Mouse (Mus musculus) hindbrain, embryonic 10.5 days (tissue): ENCODE data around the gene Echdc1. TPM values are rescaled to one million over a fixed set of nuclear protein-coding genes. Genes with fewer than 3 reads are reported as not detected.
A peak's percentile ranks its signal among the peaks of the same experiment; 100 is the strongest.
"Not testable (repeated sequence)": the region's sequence is repeated elsewhere in the genome, so short reads cannot be mapped to it uniquely, and the experiment has no call there.

ENCODE experiments used
- DNase-seq: peaks from one replicate; pipeline ENCODE4 v3.0.0-alpha.2; 2017; ENCODE audit warnings: low spot score
- H3K27ac ChIP-seq: fragments of 300-500 bp; sonication (generic); 2 replicates; pipeline ENCODE4 v1.5.1; 2016; ENCODE audit warnings: mild to moderate bottlenecking, moderate library complexity
- H3K27me3 ChIP-seq: fragments of 300-500 bp; sonication (generic); 2 replicates; pipeline ENCODE4 v1.6.1; 2016; ENCODE audit warnings: mild to moderate bottlenecking; ENCODE audit not compliant: poor library complexity, insufficient read depth, severe bottlenecking
- H3K36me3 ChIP-seq: fragments of 300-500 bp; sonication (generic); 2 replicates; pipeline ENCODE4 v1.6.1; 2016; ENCODE audit warnings: mild to moderate bottlenecking, moderate library complexity
- H3K4me1 ChIP-seq: fragments of 300-500 bp; sonication (generic); replicated peaks from 2 replicates; pipeline ENCODE4 v1.6.1; 2016; ENCODE audit warnings: mild to moderate bottlenecking
- H3K4me3 ChIP-seq: fragments of 300-500 bp; sonication (generic); 2 replicates; pipeline ENCODE4 v1.5.1; 2016; ENCODE audit warnings: mild to moderate bottlenecking, moderate library complexity
- H3K9me3 ChIP-seq: fragments of 300-500 bp; sonication (generic); 2 replicates; pipeline ENCODE4 v1.6.1; 2016; ENCODE audit warnings: mild to moderate bottlenecking, moderate library complexity
- WGBS: fragments of 180-500 bp; shearing (Covaris S2); methylation state at CpG from one replicate; pipeline ENCODE4 v1.1.7; 2016; 5-methylcytosine and 5-hydroxymethylcytosine counted together
- polyA plus RNA-seq: library from polyadenylated mRNA; unstranded; fragments of >200 nt; fragmentation: Nextera tagmentation; extraction: Ambion mirVana; gene quantifications from 2 replicates; pipeline ENCODE4 v1.2.1, GENCODE M21; 2016

Echdc1 gene
- polyA plus RNA-seq, 1 experiment from 2014 or later: 20.2 TPM

DNA sequence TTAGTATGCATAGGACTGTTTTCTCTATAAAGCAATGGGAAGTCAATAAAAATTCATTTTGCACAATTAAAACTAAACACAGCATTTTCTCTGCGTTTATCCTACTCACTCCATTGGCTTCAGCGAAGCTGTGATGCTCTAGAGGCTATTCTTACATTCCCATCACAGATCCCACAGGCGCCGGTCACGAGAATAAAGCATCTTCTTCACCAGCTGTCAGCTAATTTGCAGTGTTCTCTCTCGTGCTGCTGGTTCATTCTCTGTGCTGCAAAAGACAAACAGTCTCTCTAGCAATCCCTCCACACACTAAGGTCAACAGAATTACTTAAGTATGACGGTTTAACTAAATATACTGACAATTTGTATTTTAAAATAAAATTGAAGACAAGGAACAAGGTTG, 41.2 kb downstream of the Echdc1 start:
- Histone ChIP-seq H3K27me3 (no peaks in the 10 kb centered on the region), H3K36me3 (peaks cover 41% of the 10 kb centered on the region), H3K27ac (no peak overlapping the region), H3K4me3 (no peak overlapping the region), H3K9me3 (no peaks in the 10 kb centered on the region), H3K4me1 (no peaks in the 10 kb centered on the region)
- no peak for DNase-seq
- WGBS: 78% methylated on average over 7 of the region's 7 CpGs

DNA sequence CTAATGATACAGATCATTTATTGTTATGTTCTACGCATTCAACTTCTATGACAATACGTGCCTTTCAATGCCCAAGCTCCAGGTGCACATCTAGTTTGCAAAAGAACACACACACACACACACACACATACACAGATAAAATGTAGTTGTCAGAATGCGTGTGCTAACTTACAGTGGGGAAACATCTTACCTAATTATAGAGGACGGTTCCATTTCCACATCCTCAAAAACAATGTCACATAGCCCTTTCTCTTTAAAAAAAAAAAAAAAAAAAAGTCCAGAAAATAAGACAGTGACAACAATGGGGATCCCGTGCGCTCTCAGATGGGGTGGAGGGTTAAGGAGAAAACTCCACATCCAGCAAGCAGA, 48.1 kb downstream of the Echdc1 start:
- no peak for DNase-seq
- 6% methylated on average over 6 of the region's 6 CpGs for WGBS

DNA sequence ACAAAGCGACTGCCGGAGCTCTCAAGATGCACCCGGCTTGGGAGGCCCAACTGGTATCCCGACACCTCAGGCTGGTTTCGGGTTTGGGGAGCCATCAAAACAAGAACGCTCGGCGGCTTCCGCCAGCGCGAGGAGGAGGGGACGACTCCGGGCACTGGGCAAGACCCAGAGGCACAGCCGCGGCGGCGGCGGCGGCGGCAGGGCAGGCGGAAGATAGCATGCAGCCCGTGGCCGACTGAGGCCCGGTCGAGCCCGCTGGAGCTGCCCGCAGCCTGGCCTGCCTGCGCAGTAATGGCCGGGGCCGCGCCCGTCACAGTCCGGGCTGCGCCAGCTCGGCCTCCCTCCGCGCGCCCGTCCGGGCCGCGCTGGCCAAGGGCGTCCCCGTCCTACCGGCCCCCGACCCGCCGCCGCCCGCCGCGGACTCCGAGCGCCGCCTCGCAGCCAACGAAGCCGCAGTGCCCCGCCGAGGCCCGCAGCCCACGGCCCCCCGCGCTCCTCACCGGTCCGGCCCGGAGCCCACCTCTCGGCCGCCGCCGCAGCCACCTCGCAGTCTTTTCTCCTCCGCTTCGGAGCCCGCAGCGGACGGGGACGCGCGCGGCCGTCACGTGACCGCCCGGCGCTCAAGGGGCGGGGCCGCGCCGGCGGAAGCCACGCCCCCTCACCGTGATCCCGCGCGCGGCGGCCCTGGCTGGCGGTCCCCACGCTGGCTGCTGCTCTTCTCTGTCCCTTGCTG, 48.7 kb downstream of the Echdc1 start:
- H3K27me3 ChIP-seq: no peaks in the 10 kb centered on the region
- DNase-seq: peak; percentile 86
- H3K36me3 ChIP-seq: no peaks in the 10 kb centered on the region
- peaks cover 18% of the 10 kb centered on the region for H3K4me1 ChIP-seq
- H3K27ac ChIP-seq: peak overlapping the region; percentile 99
- H3K9me3 ChIP-seq: no peaks in the 10 kb centered on the region
- H3K4me3 ChIP-seq: peak overlapping the region; percentile 91
- WGBS: 1% methylated on average over 94 of the region's 100 CpGs

More for the DNA sequence above, 48.1 kb downstream of the Echdc1 start:
- Histone ChIP-seq H3K27ac (peak overlapping the region; percentile 99), H3K4me3 (peak overlapping the region; percentile 91), H3K9me3 (no peaks in the 10 kb centered on the region), H3K36me3 (no peaks in the 10 kb centered on the region), H3K4me1 (peaks cover 18% of the 10 kb centered on the region), H3K27me3 (no peaks in the 10 kb centered on the region)

DNA sequence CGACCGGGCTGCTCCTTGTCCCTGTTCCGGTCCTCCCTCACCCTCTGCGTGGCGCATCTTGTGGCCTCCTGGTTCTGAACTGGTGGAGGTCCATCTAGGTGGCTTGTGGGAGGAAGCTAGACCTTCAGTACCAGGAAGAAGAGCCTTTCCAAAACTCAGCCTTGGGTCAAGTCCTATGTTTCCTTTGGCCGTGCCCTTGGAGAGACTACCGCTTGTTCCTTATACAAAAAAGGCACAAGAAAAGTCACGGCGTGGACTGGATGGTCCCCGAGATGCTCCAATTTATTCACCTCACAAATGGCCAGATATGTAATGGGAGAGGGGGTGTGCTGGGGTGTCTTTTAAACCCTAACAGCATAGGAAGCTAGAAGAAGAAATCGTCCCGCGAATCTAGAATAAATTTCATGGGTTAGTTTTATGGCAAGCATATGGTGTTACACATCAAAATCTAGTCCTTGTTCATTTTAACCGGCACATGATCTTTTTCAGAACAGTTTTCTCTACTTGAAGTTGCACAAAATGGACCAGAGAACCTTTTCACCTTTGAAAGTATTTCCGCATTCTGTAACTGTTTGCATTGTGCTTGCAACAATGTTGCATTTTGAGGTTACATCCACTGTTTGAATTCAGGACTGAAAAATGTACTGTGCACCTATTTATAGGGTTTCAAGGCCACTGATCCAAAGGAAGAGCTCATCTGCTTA, 49.4 kb downstream of the Echdc1 start, which contains the start of gene Rnf146:
Rnf146 (minus strand) TSS at position 246 of the 704 bp plus-strand sequence.
- no peaks in the 10 kb centered on the region for H3K36me3 ChIP-seq
- H3K4me3 ChIP-seq: peak within 1 kb of the TSS; percentile 91
- no peaks in the 10 kb centered on the region for H3K27me3 ChIP-seq
- no peaks in the 10 kb centered on the region for H3K9me3 ChIP-seq
- peaks cover 18% of the 10 kb centered on the region for H3K4me1 ChIP-seq
- WGBS: 11% methylated on average over 15 of the region's 15 CpGs
- peak within 1 kb of the TSS; percentile 99 for H3K27ac ChIP-seq
- DNase-seq: no peak

DNA sequence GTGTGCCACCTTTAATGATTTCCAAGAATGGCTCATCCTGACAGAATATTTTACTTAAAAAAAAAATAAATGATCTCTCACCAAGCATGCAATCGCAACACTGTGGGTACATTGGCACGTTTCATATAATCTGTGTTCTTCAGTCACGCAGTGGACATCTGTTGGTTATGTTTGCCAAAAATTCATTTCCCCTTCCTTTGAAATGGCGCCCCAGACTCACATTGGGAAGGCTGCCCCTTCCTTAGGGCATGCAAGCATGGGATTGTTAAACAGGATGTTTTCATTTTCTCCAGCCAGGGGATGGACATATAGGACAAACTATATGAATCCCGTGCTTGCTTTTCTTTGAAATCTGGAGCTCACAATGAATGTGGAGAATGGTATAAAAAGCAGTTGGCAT, 61.1 kb downstream of the Echdc1 start:
- Histone ChIP-seq H3K4me3 (no peak overlapping the region), H3K36me3 (no peaks in the 10 kb centered on the region), H3K9me3 (no peaks in the 10 kb centered on the region), H3K27me3 (no peaks in the 10 kb centered on the region), H3K4me1 (no peaks in the 10 kb centered on the region), H3K27ac (no peak overlapping the region)
- 87% methylated on average over 5 of the region's 5 CpGs for WGBS
- no peak for DNase-seq

DNA sequence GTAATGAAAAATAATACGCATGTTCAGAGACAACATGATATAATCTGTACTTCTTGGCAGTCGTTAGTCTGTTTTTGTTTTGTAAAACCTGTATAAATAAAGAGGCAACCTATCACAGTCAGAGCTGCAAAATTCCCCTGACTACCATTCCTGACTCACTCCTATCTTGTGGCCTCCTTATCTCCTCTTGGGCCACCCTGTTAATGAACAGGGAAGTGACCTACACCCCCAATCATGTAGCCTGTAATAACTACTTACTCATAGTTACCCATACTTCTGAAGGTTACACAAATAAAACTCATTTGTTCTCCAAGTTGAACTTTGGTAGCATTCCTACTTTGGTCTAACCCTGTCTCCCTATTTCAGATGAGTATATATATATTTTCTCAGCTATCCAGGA, 68.6 kb downstream of the Echdc1 start:
- Histone ChIP-seq H3K4me3 (no peak overlapping the region), H3K27me3 (no peaks in the 10 kb centered on the region), H3K36me3 (no peaks in the 10 kb centered on the region), H3K9me3 (no peaks in the 10 kb centered on the region), H3K27ac (no peak overlapping the region), H3K4me1 (no peaks in the 10 kb centered on the region)
- no peak for DNase-seq
- 91% methylated on average over 2 of the region's 2 CpGs for WGBS

DNA sequence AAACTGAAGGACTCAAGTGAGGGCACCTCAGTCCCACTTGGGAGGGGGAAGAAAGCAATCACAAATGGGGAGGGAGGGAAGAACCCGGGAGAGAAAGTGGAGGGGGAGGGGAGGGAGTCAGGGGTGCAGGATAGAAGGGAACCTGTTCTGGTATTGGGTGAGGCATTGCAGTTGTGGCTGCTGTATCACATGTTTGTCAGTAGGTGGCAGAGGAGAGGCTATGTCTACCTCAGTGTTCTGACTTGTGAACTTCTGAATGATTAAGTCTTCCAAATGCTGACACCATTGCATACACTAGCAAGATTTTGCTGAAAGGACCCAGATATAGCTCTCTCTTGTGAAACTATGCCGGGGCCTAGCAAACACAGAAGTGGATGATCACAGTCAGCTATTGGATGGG, 81.9 kb downstream of the Echdc1 start:
- not testable (repeated sequence) for DNase-seq, H3K27me3 ChIP-seq, H3K36me3 ChIP-seq

More for the DNA sequence above, 81.9 kb downstream of the Echdc1 start:
- 62% methylated on average over 2 of the region's 2 CpGs for WGBS
- not testable (repeated sequence) for H3K27ac ChIP-seq, H3K9me3 ChIP-seq, H3K4me3 ChIP-seq, H3K4me1 ChIP-seq

Other genes with a start within 250 kb of the Echdc1 start
- 15.3 and 31.6 TPM in 2 replicates for gene Soga3, start 169.3 kb upstream of the Echdc1 start, polyA plus RNA-seq
- 0.90 and 1.00 TPM in 2 replicates for gene Gm49353, start 114.2 kb upstream of the Echdc1 start, polyA plus RNA-seq
- 3.5 and 5.1 TPM in 2 replicates for gene 9330159F19Rik, start 101.6 kb upstream of the Echdc1 start, polyA plus RNA-seq
- gene Rnf146, start 49.3 kb downstream of the Echdc1 start, polyA plus RNA-seq: 44.8 and 48.9 TPM in 2 replicates
- gene Rspo3, start 222.7 kb downstream of the Echdc1 start, polyA plus RNA-seq: 4.6 and 10.5 TPM in 2 replicates